Mouse (Mus musculus) myocyte (in vitro differentiated cells): ENCODE results near the gene Rps3. TPM values are rescaled to one million over a fixed set of nuclear protein-coding genes. Genes with fewer than 3 reads are reported as not detected.

Experiments
- H3K27me3 ChIP-seq: one replicate; pipeline ENCODE4 v1.6.1; 2011; ENCODE audit not compliant: control insufficient read depth, insufficient read depth, insufficient read length
- H3K36me3 ChIP-seq: one replicate; pipeline ENCODE4 v1.6.1; 2011; ENCODE audit not compliant: control insufficient read depth, insufficient read depth
- H3K4me2 ChIP-seq: one replicate; pipeline ENCODE4 v1.6.1; 2011; ENCODE audit warnings: low read depth, control low read depth
- H3K4me3 ChIP-seq: one replicate; pipeline ENCODE4 v1.5.1; 2011; ENCODE audit warnings: mild to moderate bottlenecking, control low read depth, moderate library complexity
- H3K79me2 ChIP-seq: one replicate; pipeline ENCODE4 v1.6.1; 2011; ENCODE audit not compliant: control insufficient read depth, insufficient read depth
- H3ac ChIP-seq: one replicate; pipeline ENCODE4 v1.6.1; 2011; ENCODE audit not compliant: control insufficient read depth, insufficient read length
- CEBPB ChIP-seq: IDR thresholded peaks from 2 replicates; pipeline ENCODE4 v1.6.1; 2011; ENCODE audit warnings: mild to moderate bottlenecking, moderate library complexity; ENCODE audit not compliant: poor library complexity, insufficient read depth, severe bottlenecking
- E2F4 ChIP-seq: IDR thresholded peaks from one replicate; pipeline ENCODE4 v1.6.1; 2011; ENCODE audit warnings: mild to moderate bottlenecking, control low read depth, moderate library complexity; ENCODE audit not compliant: insufficient read depth
- MAX ChIP-seq: IDR thresholded peaks from one replicate; pipeline ENCODE4 v1.6.1; 2011; ENCODE audit warnings: low read depth, mild to moderate bottlenecking, control low read depth
- MYOD1 ChIP-seq, 3 experiments: IDR thresholded peaks; one replicate each; pipeline ENCODE4 v1.6.1; 2011; ENCODE audit warnings: control low read depth in 2 of 3, low read depth in 2 of 3, mild to moderate bottlenecking in 2 of 3, moderate library complexity in 1 of 3; ENCODE audit not compliant: insufficient read length in 2 of 3, control insufficient read depth in 1 of 3
- MYOG ChIP-seq, 3 experiments: IDR thresholded peaks; one replicate each; pipeline ENCODE4 v1.6.1; 2011; ENCODE audit warnings: control low read depth in 2 of 3, low read depth in 2 of 3, mild to moderate bottlenecking in 2 of 3; ENCODE audit not compliant: insufficient read length in 2 of 3, control insufficient read depth in 1 of 3, insufficient read depth in 1 of 3
- POLR2A ChIP-seq: IDR thresholded peaks from one replicate; pipeline ENCODE4 v1.6.1; 2011; ENCODE audit warnings: low read depth, mild to moderate bottlenecking, control low read depth, moderate library complexity; ENCODE audit not compliant: insufficient read length
- POLR2AphosphoS2 ChIP-seq: IDR thresholded peaks from one replicate; pipeline ENCODE4 v1.6.1; 2011; ENCODE audit warnings: low read depth, control low read depth; ENCODE audit not compliant: insufficient read length
- REST ChIP-seq: IDR thresholded peaks from one replicate; pipeline ENCODE4 v1.6.1; 2011; ENCODE audit warnings: mild to moderate bottlenecking, control low read depth, moderate library complexity; ENCODE audit not compliant: insufficient read depth, insufficient read length
- SRF ChIP-seq: IDR thresholded peaks from one replicate; pipeline ENCODE4 v1.6.1; 2011; ENCODE audit warnings: low read depth; ENCODE audit not compliant: control insufficient read depth, insufficient read length
- TCF12 ChIP-seq: IDR thresholded peaks from one replicate; pipeline ENCODE4 v1.6.1; 2011; ENCODE audit warnings: mild to moderate bottlenecking, control low read depth; ENCODE audit not compliant: poor library complexity, insufficient read depth, severe bottlenecking
- TCF3 ChIP-seq: IDR thresholded peaks from one replicate; pipeline ENCODE4 v1.6.1; 2011; ENCODE audit warnings: low read depth, control low read depth; ENCODE audit not compliant: insufficient read length
- USF1 ChIP-seq: IDR thresholded peaks from one replicate; pipeline ENCODE4 v1.6.1; 2011; ENCODE audit warnings: low read depth, mild to moderate bottlenecking, control low read depth, moderate library complexity
- polyA plus RNA-seq: library from polyadenylated mRNA; unstranded; fragments of >200 nt; fragmentation: generic; extraction: Trizol; gene quantifications from one replicate; pipeline ENCODE4 v1.2.1, GENCODE M21; 2012; ENCODE audit warnings: missing spikeins

Gene Rps3
- polyA plus RNA-seq, 1 experiment, result 2,049 TPM

- no peaks in the 10 kb centered on the region for H3K79me2 ChIP-seq
- H3K27me3 ChIP-seq, result no peaks in the 10 kb centered on the region
- H3ac ChIP-seq, result no peak overlapping the region
- no peak overlapping the region for H3K4me3 ChIP-seq
- H3K4me2 ChIP-seq, result no peak overlapping the region
- H3K36me3 ChIP-seq, result no peaks in the 10 kb centered on the region
- TF ChIP-seq MYOG (IDR thresholded peaks at IDR 0.05; ENCODE audit: control insufficient read depth in 1 of 3, insufficient read depth in 1 of 3, insufficient read length in 2 of 3, low read depth in 2 of 3) (no peak), REST (no peak), TCF12 (no peak)
Measured at GRCm38 (mm10) chr7:99438881-99439280, 44.7 kb downstream of the Rps3 start.

GRCm38 (mm10) chr7:99436530-99436929 is 47.0 kb downstream of the Rps3 start:
- Histone ChIP-seq H3K4me3 (no peak overlapping the region), H3K79me2 (no peaks in the 10 kb centered on the region), H3K27me3 (no peaks in the 10 kb centered on the region), H3ac (no peak overlapping the region), H3K36me3 (no peaks in the 10 kb centered on the region), H3K4me2 (no peak overlapping the region)
- TF ChIP-seq MYOG (IDR thresholded peaks at IDR 0.05; ENCODE audit: control insufficient read depth in 1 of 3, insufficient read depth in 1 of 3, insufficient read length in 2 of 3, low read depth in 2 of 3) (no peak), E2F4 (no peak)

GRCm38 (mm10) chr7:99434672-99435250 is 48.8 kb downstream of the Rps3 start:
- Histone ChIP-seq H3ac (no peak overlapping the region), H3K4me3 (no peak overlapping the region), H3K4me2 (no peak overlapping the region), H3K79me2 (no peaks in the 10 kb centered on the region), H3K36me3 (no peaks in the 10 kb centered on the region), H3K27me3 (no peaks in the 10 kb centered on the region)
- TF ChIP-seq TCF12, result no peak
- TF ChIP-seq REST, result no peak
- TF ChIP-seq POLR2A, result no peak
- no peak for TF ChIP-seq MYOD1 (IDR thresholded peaks at IDR 0.05; ENCODE audit: control insufficient read depth in 1 of 3, insufficient read length in 2 of 3, low read depth in 2 of 3)
- TF ChIP-seq SRF, result no peak
- TF ChIP-seq USF1, result no peak
- TF ChIP-seq POLR2AphosphoS2, result no peak
- TF ChIP-seq E2F4, result no peak

- Histone ChIP-seq H3ac (no peak overlapping the region), H3K27me3 (no peaks in the 10 kb centered on the region), H3K79me2 (no peaks in the 10 kb centered on the region), H3K4me3 (no peak overlapping the region), H3K36me3 (no peaks in the 10 kb centered on the region), H3K4me2 (peak overlapping the region; percentile 32)
- no peak for TF ChIP-seq USF1
- TF ChIP-seq CEBPB, result no peak
- no peak for TF ChIP-seq MYOD1 (IDR thresholded peaks at IDR 0.05; ENCODE audit: control insufficient read depth in 1 of 3, insufficient read length in 2 of 3, low read depth in 2 of 3)
- TF ChIP-seq POLR2AphosphoS2, result no peak
- TF ChIP-seq POLR2A, result no peak
- TF ChIP-seq MAX, result no peak
- no peak for TF ChIP-seq SRF
- TF ChIP-seq MYOG (IDR thresholded peaks at IDR 0.05; ENCODE audit: control insufficient read depth in 1 of 3, insufficient read depth in 1 of 3, insufficient read length in 2 of 3, low read depth in 2 of 3), result no peak
- TF ChIP-seq REST, result no peak
- no peak for TF ChIP-seq TCF3
- no peak for TF ChIP-seq TCF12
- no peak for TF ChIP-seq E2F4
Measured at GRCm38 (mm10) chr7:99432863-99433262, 50.7 kb downstream of the Rps3 start.

- H3K4me2 ChIP-seq, result peak overlapping the region; percentile 32
- TF ChIP-seq TCF12, result no peak
- TF ChIP-seq CEBPB, result no peak
- no peak for TF ChIP-seq REST
- no peak for TF ChIP-seq TCF3
- no peak for TF ChIP-seq MYOD1 (IDR thresholded peaks at IDR 0.05; ENCODE audit: control insufficient read depth in 1 of 3, insufficient read length in 2 of 3, low read depth in 2 of 3)
- TF ChIP-seq POLR2AphosphoS2, result no peak
- no peak for TF ChIP-seq E2F4
- TF ChIP-seq POLR2A, result no peak
- TF ChIP-seq MYOG (IDR thresholded peaks at IDR 0.05; ENCODE audit: control insufficient read depth in 1 of 3, insufficient read depth in 1 of 3, insufficient read length in 2 of 3, low read depth in 2 of 3), result no peak
- TF ChIP-seq USF1, result no peak
- TF ChIP-seq SRF, result no peak
- no peak for TF ChIP-seq MAX
Measured at GRCm38 (mm10) chr7:99432248-99432647, 51.3 kb downstream of the Rps3 start.

More at GRCm38 (mm10) chr7:99432248-99432647, 51.3 kb downstream of the Rps3 start:
- Histone ChIP-seq H3K79me2 (no peaks in the 10 kb centered on the region), H3K27me3 (no peaks in the 10 kb centered on the region), H3K36me3 (no peaks in the 10 kb centered on the region), H3ac (no peak overlapping the region), H3K4me3 (no peak overlapping the region)
